Mouse (Mus musculus): ENCODE measurements at regions not wholly inside any gene's neighbourhood (a gene's known extent, or its start where the extent isn't known, plus 50 kb on each side); places are given as distances from the start of the nearest gene placed in this dataset.

DNA sequence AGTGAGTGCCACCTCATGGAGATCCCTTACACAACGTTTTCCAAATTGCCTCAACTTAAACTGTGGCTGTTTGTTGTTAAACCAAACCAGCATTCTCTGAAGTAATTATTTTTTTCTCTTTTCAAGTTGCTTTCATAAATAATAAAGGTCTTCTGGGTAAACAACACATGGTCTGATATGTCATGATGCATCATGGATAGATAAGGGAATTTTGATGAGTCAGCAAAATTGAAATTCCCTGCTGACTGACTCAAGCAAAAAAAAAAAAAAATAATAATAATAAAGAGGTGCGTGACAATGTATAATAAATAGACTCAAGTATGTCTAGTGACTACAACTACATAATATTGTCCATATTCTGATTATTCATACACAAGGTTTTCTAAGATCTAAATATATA is 201.8 kb downstream of the Adgb start:
- intact Hi-C loops (cut with DNase I): no loop called here
- no peak for DNase-seq (ENCODE audit: extremely low spot score in 1 of 2, low spot score in 2 of 2)
- no peak overlapping the region for H3K27ac ChIP-seq
- no peak for TF ChIP-seq CTCF (IDR thresholded peaks at IDR 0.05)
- H3K4me3 ChIP-seq: no peak overlapping the region

DNA sequence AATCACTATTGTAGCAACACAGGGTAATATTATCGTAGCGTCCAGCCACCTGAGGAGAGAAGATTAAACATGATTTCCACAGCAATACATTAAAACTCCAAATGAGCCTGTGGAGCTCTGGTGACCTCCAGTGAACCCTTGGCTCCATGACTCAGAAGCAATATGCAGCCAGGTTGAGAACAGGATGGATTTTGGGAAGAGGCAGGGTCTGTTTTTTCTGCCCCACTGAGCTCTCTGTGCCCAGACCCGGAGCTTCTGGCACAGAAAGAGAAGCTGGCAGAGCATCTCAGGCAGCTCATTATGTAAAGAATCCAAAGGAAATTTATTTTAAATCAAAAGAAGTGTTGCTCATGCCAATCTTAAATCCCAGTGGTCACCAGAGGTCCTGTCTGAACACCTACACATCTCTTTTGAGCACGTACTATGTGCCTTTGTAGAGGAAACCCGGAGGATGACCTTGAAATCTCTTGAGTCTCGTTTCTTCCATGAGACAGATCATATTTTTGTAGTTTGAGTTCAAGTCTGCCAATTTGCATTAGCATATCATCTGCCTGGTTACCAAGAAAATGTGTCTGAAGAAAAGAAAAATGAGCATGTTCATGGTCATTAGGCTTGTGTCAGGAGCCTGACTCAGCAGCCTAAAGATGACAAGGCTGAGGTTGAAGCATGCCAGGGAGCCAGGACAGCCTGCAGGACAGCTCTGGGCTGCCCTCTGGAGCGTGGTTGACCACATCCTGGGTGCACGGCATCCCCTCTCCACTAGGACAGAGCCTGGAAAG is 219.4 kb downstream of the Adgb start:
- H3K27ac ChIP-seq: peak overlapping the region; percentile 84
- peak; percentile 12 to 23 for DNase-seq (ENCODE audit: extremely low spot score in 1 of 2, low spot score in 2 of 2)
- intact Hi-C loops (cut with DNase I): loop anchor here (5.0 kb wide), 2 partner anchors 70 to 150 kb away; no protein-coding TSS in a partner anchor
- H3K4me3 ChIP-seq: no peak overlapping the region
- peak; percentile 16; the same call in 1 of the 2 replicates for TF ChIP-seq CTCF (IDR thresholded peaks at IDR 0.05)

DNA sequence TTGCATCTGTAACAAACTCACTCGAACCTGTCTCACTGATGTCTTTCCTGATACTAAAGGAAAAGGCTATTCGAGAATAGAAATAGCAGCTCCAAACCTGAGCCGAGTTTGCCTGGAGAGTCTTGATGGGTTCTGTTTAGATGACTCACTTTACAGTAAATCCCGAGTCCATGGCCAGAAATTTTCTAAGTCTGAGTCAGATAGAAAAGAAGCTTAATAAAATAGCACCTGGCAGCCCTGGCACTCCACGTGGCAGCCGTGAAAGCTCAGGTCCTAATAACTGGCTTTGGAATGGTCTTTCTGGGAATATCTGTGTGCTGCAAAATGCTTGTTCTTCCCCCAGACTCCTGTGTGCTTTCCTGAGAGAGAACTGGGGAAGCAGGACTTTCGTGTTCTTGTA is 220.0 kb downstream of the Adgb start:
- intact Hi-C loops (cut with DNase I): loop anchor here (5.0 kb wide), 2 partner anchors 70 to 150 kb away; no protein-coding TSS in a partner anchor
- no peak for DNase-seq (ENCODE audit: extremely low spot score in 1 of 2, low spot score in 2 of 2)
- Histone ChIP-seq H3K27ac (peak overlapping the region; percentile 84), H3K4me3 (no peak overlapping the region)
- TF ChIP-seq CTCF (IDR thresholded peaks at IDR 0.05): no peak

DNA sequence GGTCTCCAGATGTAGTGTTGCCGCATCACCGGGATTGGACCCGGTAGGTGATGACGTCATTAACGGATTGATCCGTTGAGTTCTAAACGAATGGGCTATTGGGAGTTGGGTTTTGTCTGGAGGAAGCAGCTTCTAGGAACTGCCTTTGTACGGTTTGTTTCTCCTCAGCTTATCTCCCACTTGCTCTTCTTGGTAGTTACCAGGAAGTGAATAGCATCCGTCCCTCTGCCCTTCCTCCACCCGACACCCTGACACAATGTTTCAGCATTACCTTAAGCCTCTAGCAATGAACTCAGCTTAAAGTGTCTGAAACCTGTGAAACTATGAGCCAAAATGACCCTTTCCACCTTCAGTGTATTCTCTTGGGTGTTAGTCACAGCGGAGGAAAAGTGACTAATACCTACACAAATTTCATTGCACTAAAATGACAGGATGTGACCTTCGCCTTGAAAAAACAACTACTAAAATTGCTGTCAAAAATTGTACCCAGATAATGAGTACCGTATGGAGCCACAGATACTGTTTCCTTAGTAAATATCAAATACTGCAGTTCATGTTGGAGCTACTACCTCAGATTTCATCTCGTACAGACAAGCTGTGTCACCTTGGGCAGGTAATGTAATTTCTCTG is 237.1 kb downstream of the Adgb start:
- H3K27ac ChIP-seq: no peak overlapping the region
- H3K4me3 ChIP-seq: no peak overlapping the region
- TF ChIP-seq CTCF (IDR thresholded peaks at IDR 0.05): no peak
- intact Hi-C loops (cut with DNase I): no loop called here
- DNase-seq (ENCODE audit: extremely low spot score in 1 of 2, low spot score in 2 of 2): no peak

DNA sequence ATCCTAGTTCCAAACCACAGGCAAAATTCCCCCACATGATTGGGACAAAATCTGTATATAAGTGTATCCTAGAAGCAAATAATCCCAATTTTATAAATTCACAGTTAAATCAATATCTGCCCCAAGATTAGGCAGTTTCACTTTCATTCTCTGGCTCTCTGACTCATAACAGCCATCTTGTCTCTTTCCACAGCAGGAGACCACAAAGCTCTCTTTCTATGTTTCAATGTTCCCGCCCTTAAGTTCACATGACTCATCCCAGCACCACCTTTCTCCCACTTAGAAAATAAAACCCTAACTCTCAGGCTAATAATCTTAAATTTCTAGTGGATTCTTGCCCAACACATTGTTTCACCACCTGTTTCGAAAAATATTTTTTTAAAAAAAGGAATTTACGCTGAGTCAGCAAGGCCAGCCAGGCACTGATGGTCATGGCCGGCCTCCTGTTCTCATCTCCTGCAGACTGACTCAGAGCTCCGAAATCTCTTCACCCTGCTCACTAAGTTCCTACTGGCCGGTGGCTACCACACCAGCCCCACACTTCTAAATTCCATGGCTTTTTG is 247.5 kb downstream of the Adgb start:
- no peak overlapping the region for H3K4me3 ChIP-seq
- no peak for DNase-seq (ENCODE audit: extremely low spot score in 1 of 2, low spot score in 2 of 2)
- no peak overlapping the region for H3K27ac ChIP-seq
- intact Hi-C loops (cut with DNase I): no loop called here
- TF ChIP-seq CTCF (IDR thresholded peaks at IDR 0.05): no peak

DNA sequence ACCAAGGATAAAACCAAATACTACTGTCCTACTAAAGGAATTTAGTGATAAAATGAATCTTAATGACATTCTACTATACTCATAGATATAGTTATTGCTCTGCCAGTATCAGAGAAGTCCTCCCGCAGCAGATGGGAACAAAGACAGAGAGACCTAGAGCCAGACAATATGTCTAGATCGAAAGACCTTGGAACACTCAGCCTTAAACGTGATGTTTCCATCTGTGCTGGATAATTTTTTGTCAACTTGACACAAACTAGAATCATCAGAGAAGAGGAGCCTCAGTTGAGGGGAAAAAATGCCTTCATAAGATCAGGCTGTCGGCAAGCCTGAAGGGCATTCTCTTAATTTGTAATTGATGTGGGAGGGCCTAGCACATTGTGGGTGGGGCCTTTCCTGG is 252.4 kb downstream of the Adgb start:
- Histone ChIP-seq H3K27ac (no peak overlapping the region), H3K4me3 (no peak overlapping the region)
- no peak for DNase-seq (ENCODE audit: extremely low spot score in 1 of 2, low spot score in 2 of 2)
- no peak for TF ChIP-seq CTCF (IDR thresholded peaks at IDR 0.05)
- intact Hi-C loops (cut with DNase I): no loop called here

DNA sequence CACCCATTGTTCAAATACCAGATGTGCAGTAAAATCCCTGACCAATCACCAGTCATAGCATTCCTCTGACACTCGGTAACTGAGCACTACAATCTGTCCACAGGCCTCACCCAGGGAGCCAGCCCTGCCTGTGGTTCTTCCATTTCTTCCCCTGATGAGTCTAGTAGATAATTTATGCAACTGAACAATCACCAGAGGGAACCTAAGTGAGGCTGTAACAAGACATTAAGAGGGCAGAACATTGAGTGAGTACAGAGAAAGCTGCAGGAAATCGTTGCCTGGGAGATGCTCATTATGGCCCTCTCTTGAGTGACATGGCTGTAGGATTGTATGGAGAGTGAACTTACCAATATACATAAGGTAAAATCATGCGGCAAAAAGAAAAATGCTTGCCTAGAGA is 255.2 kb downstream of the Adgb start:
- no peak for DNase-seq (ENCODE audit: extremely low spot score in 1 of 2, low spot score in 2 of 2)
- intact Hi-C loops (cut with DNase I): no loop called here
- no peak overlapping the region for H3K4me3 ChIP-seq
- no peak overlapping the region for H3K27ac ChIP-seq
- TF ChIP-seq CTCF (IDR thresholded peaks at IDR 0.05): no peak

DNA sequence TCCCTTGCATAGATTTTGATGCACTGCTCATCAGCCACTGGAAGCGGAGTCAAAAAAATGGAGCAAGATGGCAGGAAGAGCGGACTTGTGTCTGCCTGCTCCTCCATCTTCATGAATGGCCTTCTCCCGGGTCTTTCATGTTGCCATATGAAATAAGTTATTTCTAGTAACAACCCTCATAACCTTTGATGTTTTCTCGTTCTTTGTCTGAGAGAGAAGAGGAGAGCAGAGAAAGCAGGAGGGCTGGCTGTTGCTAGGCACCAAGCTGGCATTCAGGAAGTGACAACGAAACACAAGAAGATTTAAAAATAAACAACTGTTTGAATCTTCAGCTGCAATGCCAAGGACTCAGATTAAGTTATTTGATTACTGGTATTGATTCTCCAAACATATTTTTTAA is 256.8 kb downstream of the Adgb start:
- intact Hi-C loops (cut with DNase I): no loop called here
- Histone ChIP-seq H3K27ac (no peak overlapping the region), H3K4me3 (no peak overlapping the region)
- no peak for DNase-seq (ENCODE audit: extremely low spot score in 1 of 2, low spot score in 2 of 2)
- no peak for TF ChIP-seq CTCF (IDR thresholded peaks at IDR 0.05)

DNA sequence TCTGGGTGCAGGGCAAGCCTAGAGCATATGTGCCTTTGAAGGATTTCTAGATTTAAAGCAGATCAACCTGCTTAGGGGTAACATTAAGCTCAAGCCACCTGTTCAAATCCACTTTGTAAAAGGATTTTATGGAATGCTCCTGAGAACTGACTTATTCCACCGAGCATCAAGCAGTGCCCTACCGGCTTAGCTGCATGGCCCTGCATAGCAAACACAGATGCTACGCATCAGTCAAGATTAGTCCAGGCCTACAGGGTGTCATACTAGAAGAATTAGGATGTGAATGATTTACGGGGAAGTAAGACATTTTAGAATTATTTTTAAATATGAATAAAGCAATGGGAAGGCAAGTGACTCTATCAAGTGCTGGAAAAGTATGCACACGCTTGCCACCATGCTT is 263.8 kb downstream of the Adgb start:
- no peak for TF ChIP-seq CTCF (IDR thresholded peaks at IDR 0.05)
- Histone ChIP-seq H3K27ac (no peak overlapping the region), H3K4me3 (no peak overlapping the region)

DNA sequence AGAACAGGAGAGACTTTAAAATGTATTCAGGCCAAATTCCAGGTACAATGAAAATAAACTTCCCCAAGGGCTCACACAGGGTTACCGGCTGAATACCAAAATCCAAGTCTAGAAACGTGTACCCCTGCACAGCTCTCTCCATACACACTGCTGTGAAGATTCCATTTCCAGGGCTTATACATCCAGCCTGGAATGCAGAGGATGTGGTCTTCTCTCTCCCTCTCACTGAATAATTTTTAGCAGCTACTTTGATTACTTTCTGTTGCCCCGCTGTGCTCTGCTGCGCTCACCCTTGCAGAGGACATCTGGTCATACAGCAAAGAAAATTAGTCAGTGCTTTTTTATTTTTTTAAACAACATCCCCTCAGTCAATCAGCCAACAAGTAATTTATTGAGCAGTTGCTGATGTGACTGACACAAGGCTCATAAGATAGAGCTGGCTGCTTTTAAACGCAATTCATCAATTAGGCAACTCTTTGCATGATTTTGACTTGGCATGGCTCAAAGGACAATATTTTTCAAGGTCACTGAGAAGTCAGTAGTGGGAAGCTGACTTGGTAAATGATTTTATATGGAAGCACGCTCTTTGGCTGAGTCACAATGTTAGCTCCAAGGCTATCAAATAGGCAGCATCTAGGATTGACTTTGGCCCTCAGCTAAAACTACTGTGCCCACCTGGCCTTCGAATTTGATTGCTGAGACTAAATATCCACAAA is 266.2 kb downstream of the Adgb start:
- intact Hi-C loops (cut with DNase I): no loop called here
- no peak for DNase-seq (ENCODE audit: extremely low spot score in 1 of 2, low spot score in 2 of 2)
- no peak for TF ChIP-seq CTCF (IDR thresholded peaks at IDR 0.05)
- H3K27ac ChIP-seq: no peak overlapping the region
- no peak overlapping the region for H3K4me3 ChIP-seq

More for the DNA sequence above, 263.8 kb downstream of the Adgb start:
- intact Hi-C loops (cut with DNase I): no loop called here
- no peak for DNase-seq (ENCODE audit: extremely low spot score in 1 of 2, low spot score in 2 of 2)

DNA sequence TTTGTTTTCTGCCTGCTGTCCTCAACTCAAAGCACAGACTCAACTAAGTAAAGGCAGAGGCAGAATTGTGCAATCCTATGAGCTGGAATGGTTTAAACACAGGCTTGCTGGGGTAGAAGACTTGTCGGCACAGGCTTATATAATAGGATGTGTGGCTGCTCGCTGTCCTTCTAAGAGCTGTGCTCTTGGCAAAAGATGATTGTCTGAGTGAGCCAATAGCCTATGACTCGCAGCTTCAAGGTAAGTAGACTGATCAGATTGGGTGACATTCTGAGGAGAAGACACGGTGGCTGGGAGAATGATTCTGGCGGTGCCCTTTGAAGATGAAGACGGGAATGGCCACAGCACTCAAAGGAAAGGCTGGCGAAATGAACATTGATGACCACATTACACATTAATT is 268.1 kb downstream of the Adgb start:
- intact Hi-C loops (cut with DNase I): no loop called here
- DNase-seq (ENCODE audit: extremely low spot score in 1 of 2, low spot score in 2 of 2): no peak
- Histone ChIP-seq H3K4me3 (no peak overlapping the region), H3K27ac (no peak overlapping the region)
- TF ChIP-seq CTCF (IDR thresholded peaks at IDR 0.05): no peak

DNA sequence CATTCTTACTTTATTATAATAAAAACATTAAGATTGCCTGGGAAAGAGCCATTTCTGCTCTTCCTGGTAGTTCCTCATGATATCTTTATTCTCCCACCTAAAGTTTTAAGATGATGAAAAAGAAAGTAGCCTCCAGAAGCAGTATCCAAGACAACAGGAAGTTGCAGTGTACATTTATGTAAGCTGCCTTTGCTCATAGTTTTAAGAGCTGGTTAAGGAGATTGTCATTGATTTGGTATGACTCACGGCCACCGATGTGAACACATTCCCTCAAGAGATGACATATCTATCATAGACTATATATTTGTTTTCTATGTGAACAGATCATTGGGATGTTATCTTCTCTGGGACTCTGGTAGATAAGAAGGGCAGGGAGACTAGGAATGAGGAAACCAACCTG is 281.8 kb downstream of the Adgb start:
- no peak for DNase-seq (ENCODE audit: extremely low spot score in 1 of 2, low spot score in 2 of 2)
- intact Hi-C loops (cut with DNase I): no loop called here
- TF ChIP-seq CTCF (IDR thresholded peaks at IDR 0.05): no peak
- no peak overlapping the region for H3K4me3 ChIP-seq
- H3K27ac ChIP-seq: no peak overlapping the region
